Mouse (Mus musculus) ES-Bruce4 (cell line): ENCODE data around the gene Trmt13. TPM values are rescaled to one million over a fixed set of nuclear protein-coding genes. Genes with fewer than 3 reads are reported as not detected.

ENCODE experiments used
- H3K27ac ChIP-seq: 2 replicates; pipeline ENCODE4 v1.5.1; 2012; ENCODE audit warnings: low read length, inconsistent platforms; ENCODE audit not compliant: insufficient read depth
- H3K27me3 ChIP-seq: 2 replicates; pipeline ENCODE4 v1.6.1; 2012; ENCODE audit warnings: mild to moderate bottlenecking, low read length, inconsistent platforms; ENCODE audit not compliant: control insufficient read depth, poor library complexity, insufficient read depth, severe bottlenecking
- H3K36me3 ChIP-seq: 2 replicates; pipeline ENCODE4 v1.6.1; 2012; ENCODE audit warnings: inconsistent platforms, mild to moderate bottlenecking, low read length, moderate library complexity; ENCODE audit not compliant: control insufficient read depth, poor library complexity, insufficient read depth, severe bottlenecking
- H3K4me1 ChIP-seq: one replicate; pipeline ENCODE4 v1.8.1; 2011; ENCODE audit warnings: low read length; ENCODE audit not compliant: control insufficient read depth, insufficient read depth
- H3K4me3 ChIP-seq: 2 replicates; pipeline ENCODE4 v1.5.1; 2011; ENCODE audit warnings: low read depth, mild to moderate bottlenecking, low read length
- H3K9ac ChIP-seq: 2 replicates; pipeline ENCODE4 v1.6.1; 2012; ENCODE audit warnings: low read depth, mild to moderate bottlenecking, inconsistent platforms; ENCODE audit not compliant: poor library complexity, severe bottlenecking
- H3K9me3 ChIP-seq: replicated peaks from 2 replicates; pipeline ENCODE4 v1.6.1; 2012; ENCODE audit warnings: mild to moderate bottlenecking, low read length, inconsistent platforms; ENCODE audit not compliant: control insufficient read depth, poor library complexity, insufficient read depth, severe bottlenecking
- CTCF ChIP-seq: IDR thresholded peaks from one replicate; pipeline ENCODE4 v1.8.1; 2011; ENCODE audit warnings: low read depth, low read length
- EP300 ChIP-seq: IDR thresholded peaks from 2 replicates; pipeline ENCODE4 v1.6.1; 2011; ENCODE audit warnings: low read depth, low read length; ENCODE audit not compliant: insufficient read depth
- POLR2A ChIP-seq: IDR thresholded peaks from one replicate; pipeline ENCODE4 v1.8.1; 2011; ENCODE audit warnings: low read length; ENCODE audit not compliant: insufficient read depth
- polyA plus RNA-seq: library from polyadenylated mRNA; stranded (reverse); fragments of >200 nt; gene quantifications from 2 replicates; pipeline ENCODE4 v1.2.4, GENCODE M21; 2011; ENCODE audit warnings: low read depth; ENCODE audit not compliant: missing spikeins, insufficient read depth, insufficient read length

Trmt13 gene
- polyA plus RNA-seq, 1 experiment, result 32.3 TPM

GRCm38 (mm10) chr3:116637693-116638476 lies 23.5 kb upstream of the Trmt13 start:
- H3K4me3 ChIP-seq, result no peak overlapping the region
- H3K4me1 ChIP-seq, result no peaks in the 10 kb centered on the region
- H3K27ac ChIP-seq, result no peak overlapping the region
- H3K36me3 ChIP-seq, result peaks cover 51% of the 10 kb centered on the region
- TF ChIP-seq CTCF (no peak), EP300 (no peak), POLR2A (no peak)
- H3K27me3 ChIP-seq, result no peaks in the 10 kb centered on the region
- H3K9ac ChIP-seq, result no peak overlapping the region
- H3K9me3 ChIP-seq, result no peaks in the 10 kb centered on the region

- Histone ChIP-seq H3K36me3 (peaks cover 50% of the 10 kb centered on the region), H3K27me3 (no peaks in the 10 kb centered on the region), H3K4me3 (no peak overlapping the region), H3K27ac (no peak overlapping the region), H3K9me3 (no peaks in the 10 kb centered on the region), H3K4me1 (no peaks in the 10 kb centered on the region), H3K9ac (no peak overlapping the region)
- TF ChIP-seq POLR2A (no peak), EP300 (no peak)
These were observed 21.4 kb upstream of the Trmt13 start for GRCm38 (mm10) chr3:116635799-116636198.

GRCm38 (mm10) chr3:116634853-116635252 lies 20.5 kb upstream of the Trmt13 start:
- no peak overlapping the region for H3K27ac ChIP-seq
- H3K27me3 ChIP-seq, result no peaks in the 10 kb centered on the region
- no peak overlapping the region for H3K9ac ChIP-seq
- H3K4me1 ChIP-seq, result no peaks in the 10 kb centered on the region
- no peak for TF ChIP-seq POLR2A
- TF ChIP-seq EP300, result no peak
- no peak for TF ChIP-seq CTCF
- peaks cover 43% of the 10 kb centered on the region for H3K36me3 ChIP-seq
- H3K9me3 ChIP-seq, result no peaks in the 10 kb centered on the region
- no peak overlapping the region for H3K4me3 ChIP-seq

GRCm38 (mm10) chr3:116634091-116634490 lies 19.7 kb upstream of the Trmt13 start:
- Histone ChIP-seq H3K4me1 (no peaks in the 10 kb centered on the region), H3K4me3 (no peak overlapping the region), H3K9me3 (no peaks in the 10 kb centered on the region), H3K27me3 (no peaks in the 10 kb centered on the region), H3K27ac (no peak overlapping the region), H3K9ac (no peak overlapping the region), H3K36me3 (peaks cover 36% of the 10 kb centered on the region)
- TF ChIP-seq CTCF (no peak), EP300 (no peak), POLR2A (no peak)

- peaks cover 32% of the 10 kb centered on the region for H3K36me3 ChIP-seq
These were observed 18.6 kb upstream of the Trmt13 start for GRCm38 (mm10) chr3:116632971-116633370.

GRCm38 (mm10) chr3:116631459-116631858 lies 17.1 kb upstream of the Trmt13 start:
- no peak overlapping the region for H3K9ac ChIP-seq
- H3K9me3 ChIP-seq, result no peaks in the 10 kb centered on the region
- H3K27me3 ChIP-seq, result no peaks in the 10 kb centered on the region
- H3K27ac ChIP-seq, result no peak overlapping the region
- peaks cover 25% of the 10 kb centered on the region for H3K36me3 ChIP-seq
- no peak overlapping the region for H3K4me3 ChIP-seq
- TF ChIP-seq POLR2A, result no peak
- no peak for TF ChIP-seq EP300
- no peak for TF ChIP-seq CTCF
- H3K4me1 ChIP-seq, result no peaks in the 10 kb centered on the region

More at GRCm38 (mm10) chr3:116632971-116633370, 18.6 kb upstream of the Trmt13 start:
- Histone ChIP-seq H3K27ac (no peak overlapping the region), H3K4me1 (no peaks in the 10 kb centered on the region), H3K4me3 (no peak overlapping the region), H3K27me3 (no peaks in the 10 kb centered on the region), H3K9me3 (no peaks in the 10 kb centered on the region), H3K9ac (no peak overlapping the region)
- TF ChIP-seq CTCF, result no peak
- no peak for TF ChIP-seq POLR2A
- no peak for TF ChIP-seq EP300
